Mouse (Mus musculus): ENCODE data around the gene Iqgap1. TPM values are rescaled to one million over a fixed set of nuclear protein-coding genes. Genes with fewer than 3 reads are reported as not detected.

Gene Iqgap1
- total RNA-seq, 1 experiment from 2014 or later: 141 TPM

DNA sequence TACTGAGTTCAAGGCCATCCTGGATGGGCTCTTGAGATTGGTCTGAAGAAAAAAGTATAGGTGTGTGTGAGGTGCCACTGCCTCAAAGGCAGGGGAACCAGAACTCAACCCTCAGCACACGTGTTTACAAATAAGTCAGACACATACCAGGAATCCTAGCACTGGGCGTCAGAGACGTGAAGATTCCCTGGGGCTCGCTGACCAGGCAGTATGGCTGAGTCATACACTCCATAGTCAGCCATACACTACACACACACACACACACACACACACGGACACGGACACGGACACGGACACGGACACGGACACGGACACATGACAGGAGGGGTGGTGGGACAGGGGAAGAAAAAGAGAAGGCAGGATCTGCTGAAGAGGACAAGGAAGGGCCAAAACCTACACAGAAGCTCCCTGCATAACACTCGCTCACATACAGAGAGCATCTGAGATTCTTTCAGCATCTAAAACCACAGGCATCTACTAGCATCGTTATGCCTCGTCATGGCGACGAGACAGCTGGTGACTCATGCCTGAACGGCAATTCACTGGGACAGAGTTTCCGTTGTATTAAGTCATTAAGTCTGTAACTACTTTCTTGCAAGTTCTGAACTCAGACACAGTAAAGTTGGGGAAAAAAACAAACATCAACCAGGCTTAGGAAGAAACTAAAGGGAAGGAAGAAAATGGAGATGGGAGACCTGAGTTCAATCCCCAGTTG, 2.5 kb upstream of the Iqgap1 start:
- peak; percentile 69 to 71 for ATAC-seq (replicated peaks in 1 of 2; ENCODE audit: insufficient read depth in 1 of 2, low FRiP score in 2 of 2, low TSS enrichment in 1 of 2, low read depth in 1 of 2, poor library complexity in 2 of 2, severe bottlenecking in 2 of 2)

DNA sequence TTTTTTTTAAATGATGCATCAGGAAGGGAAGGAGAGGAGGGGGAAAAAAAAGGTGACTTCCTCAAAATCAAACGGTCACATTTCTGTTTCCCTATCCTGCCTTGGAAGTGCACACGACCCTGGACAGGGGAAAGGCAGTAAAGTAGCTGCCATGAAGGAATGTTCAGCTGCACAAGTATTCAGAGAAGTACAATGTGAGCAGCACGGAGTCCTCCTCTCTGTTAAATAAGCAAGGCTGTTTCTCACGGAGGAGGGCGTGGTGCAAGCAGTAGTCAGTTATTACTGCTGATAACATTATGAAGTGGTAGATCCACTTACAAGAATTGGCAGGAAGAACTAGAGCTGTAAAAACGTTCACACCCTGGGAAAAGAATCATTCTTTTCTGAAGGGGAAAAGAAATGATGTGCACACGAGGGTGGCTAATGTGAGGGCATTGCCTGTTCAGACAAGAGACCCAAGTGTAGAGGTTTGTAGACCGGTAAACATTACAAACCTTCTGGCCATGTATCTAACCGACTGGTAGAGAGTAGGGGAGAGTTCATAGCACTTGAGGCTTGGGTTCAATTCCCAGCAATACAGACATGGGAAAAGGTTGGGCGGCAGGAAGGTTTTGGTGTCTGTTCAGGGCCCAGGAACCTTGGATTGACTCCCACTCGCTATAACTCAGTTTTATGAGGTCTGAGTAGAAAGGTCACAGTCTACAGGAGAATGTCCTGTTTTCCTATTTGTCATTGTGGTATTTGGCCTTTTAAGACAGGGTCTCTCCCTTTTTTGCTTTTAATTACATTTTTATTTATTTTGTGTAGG, 1.7 kb downstream of the Iqgap1 start:
- ATAC-seq (replicated peaks in 1 of 2; ENCODE audit: insufficient read depth in 1 of 2, low FRiP score in 2 of 2, low TSS enrichment in 1 of 2, low read depth in 1 of 2, poor library complexity in 2 of 2, severe bottlenecking in 2 of 2): no peak

DNA sequence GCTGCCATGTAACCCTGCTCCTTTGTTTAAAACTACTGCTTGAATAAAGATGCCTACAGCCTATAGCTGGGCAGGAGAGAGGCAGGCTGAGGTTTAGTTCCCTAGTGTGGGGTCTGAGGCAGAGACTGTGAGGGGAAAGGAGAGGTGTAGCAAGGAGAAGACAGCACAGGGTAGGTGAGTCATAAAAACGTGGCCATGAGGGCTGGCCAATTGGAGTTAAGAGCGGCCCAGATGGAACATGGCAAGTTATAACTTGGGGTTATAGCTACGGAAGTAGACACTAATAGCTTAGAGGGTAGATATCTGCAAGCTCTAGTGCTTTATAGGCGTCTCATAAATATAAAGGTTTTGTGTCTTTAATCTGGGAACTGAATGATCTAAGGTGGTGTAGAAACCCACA, 2.5 kb downstream of the Iqgap1 start:
- no peak for ATAC-seq (replicated peaks in 1 of 2; ENCODE audit: insufficient read depth in 1 of 2, low FRiP score in 2 of 2, low TSS enrichment in 1 of 2, low read depth in 1 of 2, poor library complexity in 2 of 2, severe bottlenecking in 2 of 2)

DNA sequence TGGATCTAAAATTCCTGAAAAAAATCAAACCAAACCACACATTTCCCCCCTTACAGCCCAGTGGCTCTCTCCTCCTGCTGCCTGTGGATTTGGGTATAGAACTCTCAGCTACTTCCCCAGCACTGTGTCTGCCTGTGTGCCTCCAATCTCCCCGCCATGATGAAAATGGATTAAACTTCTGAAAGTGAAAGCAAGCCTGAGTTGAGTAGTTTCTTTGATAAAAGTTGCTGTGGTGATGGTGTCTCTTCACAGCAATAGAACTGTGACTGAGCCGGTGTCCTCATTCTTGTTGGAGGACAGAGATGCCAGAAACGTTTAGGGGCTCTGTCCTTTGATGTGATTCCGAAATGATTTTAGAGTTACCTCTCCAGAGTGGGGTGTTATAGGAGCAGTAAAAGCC, 4.9 kb downstream of the Iqgap1 start:
- ATAC-seq (replicated peaks in 1 of 2; ENCODE audit: insufficient read depth in 1 of 2, low FRiP score in 2 of 2, low TSS enrichment in 1 of 2, low read depth in 1 of 2, poor library complexity in 2 of 2, severe bottlenecking in 2 of 2): no peak

- no peak for ATAC-seq (replicated peaks in 1 of 2; ENCODE audit: insufficient read depth in 1 of 2, low FRiP score in 2 of 2, low TSS enrichment in 1 of 2, low read depth in 1 of 2, poor library complexity in 2 of 2, severe bottlenecking in 2 of 2)
Observed at GRCm38 (mm10) chr7:80816641-80817040, 9.1 kb downstream of the Iqgap1 start.

- ATAC-seq (replicated peaks in 1 of 2; ENCODE audit: insufficient read depth in 1 of 2, low FRiP score in 2 of 2, low TSS enrichment in 1 of 2, low read depth in 1 of 2, poor library complexity in 2 of 2, severe bottlenecking in 2 of 2): no peak
Observed at GRCm38 (mm10) chr7:80813397-80813796, 12.4 kb downstream of the Iqgap1 start.

GRCm38 (mm10) chr7:80806331-80806730, 19.4 kb downstream of the Iqgap1 start:
- no peak for ATAC-seq (replicated peaks in 1 of 2; ENCODE audit: insufficient read depth in 1 of 2, low FRiP score in 2 of 2, low TSS enrichment in 1 of 2, low read depth in 1 of 2, poor library complexity in 2 of 2, severe bottlenecking in 2 of 2)

DNA sequence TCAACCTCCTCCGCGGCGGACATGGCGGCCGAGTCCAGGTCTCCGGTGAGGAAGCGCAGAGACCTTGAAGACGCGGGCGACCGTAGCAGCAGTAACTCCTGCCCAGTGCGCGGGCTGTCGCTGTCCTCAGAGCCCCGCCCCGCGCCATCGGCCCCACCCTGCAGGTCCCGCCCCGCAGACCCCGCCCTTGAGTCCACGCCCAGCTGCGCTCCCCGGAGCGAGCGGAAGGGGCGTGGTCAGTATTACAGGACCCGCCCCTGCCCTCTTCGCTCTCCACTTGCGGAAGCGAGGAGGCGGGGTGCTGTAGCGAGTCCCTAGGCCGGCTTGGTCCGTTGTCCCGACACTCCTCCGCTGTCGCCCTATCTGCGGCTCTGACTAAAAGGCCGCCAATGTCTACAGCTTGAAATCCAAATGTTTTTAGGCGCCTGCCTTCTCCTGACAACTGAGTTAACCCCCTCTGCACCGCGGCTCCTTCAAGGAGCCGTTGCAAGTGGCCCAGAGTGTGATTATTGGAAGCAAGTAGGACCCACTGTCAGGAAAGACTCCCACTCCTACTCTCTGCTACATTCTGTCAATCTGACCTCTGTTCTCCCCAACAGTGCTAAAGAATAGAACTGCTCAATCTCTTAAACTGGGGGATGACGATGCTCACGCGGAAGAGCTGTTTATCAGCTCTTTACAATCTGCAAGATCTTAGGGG, 22.5 kb downstream of the Iqgap1 start:
- peak; percentile 95 to 96 for ATAC-seq (replicated peaks in 1 of 2; ENCODE audit: insufficient read depth in 1 of 2, low FRiP score in 2 of 2, low TSS enrichment in 1 of 2, low read depth in 1 of 2, poor library complexity in 2 of 2, severe bottlenecking in 2 of 2)

DNA sequence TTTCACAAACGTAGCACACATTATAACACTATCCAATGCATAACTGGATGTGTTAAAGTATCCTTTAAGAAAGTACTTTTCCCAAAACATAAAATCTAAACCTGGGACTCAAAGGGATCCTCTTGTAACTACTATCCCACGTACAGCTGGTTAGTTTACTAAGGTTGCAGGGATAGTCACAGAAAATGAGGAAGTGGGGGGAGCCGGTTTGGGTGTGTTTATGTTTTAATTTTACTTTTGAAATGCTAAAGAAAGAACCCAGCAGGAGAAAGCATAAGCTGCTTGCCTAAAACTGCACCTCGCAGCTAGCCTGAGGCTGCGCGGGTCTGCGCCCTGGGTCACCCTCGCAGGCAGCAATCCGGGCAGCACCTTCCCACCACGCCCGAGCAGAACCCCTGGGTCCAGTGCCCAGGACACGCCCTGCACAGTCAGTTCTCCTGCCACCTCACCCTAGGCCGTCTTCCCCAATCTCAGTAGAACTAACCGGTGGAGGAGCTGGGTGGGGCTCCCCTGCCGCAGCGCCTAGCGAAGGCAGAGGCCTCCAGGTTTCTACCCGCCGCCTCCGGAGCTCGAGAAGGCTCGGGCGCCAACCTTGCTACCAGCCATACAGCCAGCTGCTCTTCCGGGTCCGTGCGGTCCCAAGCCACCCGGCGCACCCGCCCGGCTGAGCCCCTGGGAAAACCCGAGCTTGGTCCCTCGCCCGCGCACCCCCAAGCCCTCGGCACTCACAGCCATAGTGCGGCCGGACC, 23.2 kb downstream of the Iqgap1 start:
- peak; percentile 54 to 74 for ATAC-seq (replicated peaks in 1 of 2; ENCODE audit: insufficient read depth in 1 of 2, low FRiP score in 2 of 2, low TSS enrichment in 1 of 2, low read depth in 1 of 2, poor library complexity in 2 of 2, severe bottlenecking in 2 of 2)

GRCm38 (mm10) chr7:80799307-80799706, 26.5 kb downstream of the Iqgap1 start:
- ATAC-seq (replicated peaks in 1 of 2; ENCODE audit: insufficient read depth in 1 of 2, low FRiP score in 2 of 2, low TSS enrichment in 1 of 2, low read depth in 1 of 2, poor library complexity in 2 of 2, severe bottlenecking in 2 of 2): no peak

DNA sequence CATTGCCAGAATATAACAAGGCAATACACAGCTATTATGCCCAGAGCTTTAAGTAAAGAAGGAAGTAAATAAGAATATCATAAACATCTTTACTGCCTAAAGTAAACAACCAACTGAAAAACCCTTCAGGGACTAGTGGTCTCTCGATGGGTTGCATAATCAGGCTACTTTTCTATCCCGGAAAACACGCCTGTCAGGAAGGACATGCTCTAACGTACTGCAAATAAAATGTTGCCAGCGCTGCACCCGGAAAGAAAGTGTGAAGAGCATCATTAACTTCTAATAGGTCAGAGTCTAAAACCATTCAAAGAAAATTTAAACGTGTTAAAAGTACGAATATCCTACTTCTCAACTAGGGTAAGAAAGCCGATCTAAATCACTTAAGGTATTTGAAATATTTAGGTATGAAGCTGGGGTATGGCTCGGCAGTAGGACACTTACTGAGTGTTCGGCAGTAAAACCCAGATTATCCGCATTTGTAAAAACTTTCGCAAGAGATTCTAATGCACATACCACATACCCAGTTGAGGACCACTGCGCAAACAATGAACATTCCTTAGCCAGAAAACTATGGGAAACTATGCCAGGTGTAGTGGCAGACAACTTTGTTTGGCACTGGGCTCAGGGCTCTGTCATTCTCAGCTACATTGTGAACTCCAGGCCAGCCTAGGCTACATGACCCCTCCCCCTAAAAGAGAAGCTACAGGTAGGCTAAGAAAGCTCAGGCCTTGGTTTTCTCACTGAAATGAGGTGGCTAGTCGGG, 28.8 kb downstream of the Iqgap1 start:
- ATAC-seq (replicated peaks in 1 of 2; ENCODE audit: insufficient read depth in 1 of 2, low FRiP score in 2 of 2, low TSS enrichment in 1 of 2, low read depth in 1 of 2, poor library complexity in 2 of 2, severe bottlenecking in 2 of 2): no peak

GRCm38 (mm10) chr7:80796258-80796657, 29.5 kb downstream of the Iqgap1 start:
- ATAC-seq (replicated peaks in 1 of 2; ENCODE audit: insufficient read depth in 1 of 2, low FRiP score in 2 of 2, low TSS enrichment in 1 of 2, low read depth in 1 of 2, poor library complexity in 2 of 2, severe bottlenecking in 2 of 2): no peak

DNA sequence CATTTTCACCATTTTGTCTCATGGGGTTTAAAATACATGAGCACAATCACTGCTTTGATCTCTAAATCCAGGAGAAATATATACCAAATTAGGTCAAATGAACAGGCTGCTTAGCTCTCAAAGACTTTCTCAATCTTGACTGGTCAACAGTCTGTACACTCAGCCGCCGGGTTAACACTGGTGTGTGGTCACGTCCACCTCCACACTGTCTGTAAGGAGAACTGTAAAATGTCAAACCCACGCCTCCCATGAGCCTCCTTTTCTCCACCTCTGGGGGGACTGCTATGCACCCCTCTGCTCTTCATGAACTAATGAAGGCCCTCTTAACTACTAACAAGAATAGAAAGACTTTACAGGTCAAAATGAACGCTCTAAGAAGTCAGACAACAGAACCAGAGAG, 36.2 kb downstream of the Iqgap1 start:
- ATAC-seq (replicated peaks in 1 of 2; ENCODE audit: insufficient read depth in 1 of 2, low FRiP score in 2 of 2, low TSS enrichment in 1 of 2, low read depth in 1 of 2, poor library complexity in 2 of 2, severe bottlenecking in 2 of 2): 0 out of 4 replicates have a peak, but pooled peaks of 1 of the 2 experiments have one; percentile 17

DNA sequence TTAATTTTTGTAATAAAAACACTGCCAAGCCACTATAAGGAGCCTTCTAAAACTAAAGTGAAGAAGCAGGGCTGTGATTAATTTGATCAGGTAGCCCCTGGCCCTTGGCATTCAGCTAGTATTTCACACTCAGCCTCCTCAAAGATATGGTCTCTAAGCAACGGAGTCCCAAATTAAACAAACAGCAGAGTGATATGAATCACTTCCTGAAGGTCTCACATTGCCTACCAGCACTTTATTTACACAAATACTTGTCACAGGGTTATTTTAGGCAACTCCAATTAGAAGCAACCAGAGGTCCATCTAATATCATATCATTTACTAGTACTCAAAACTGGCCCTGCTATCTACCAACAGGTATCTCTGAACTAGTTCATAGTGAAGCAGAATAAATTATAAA, 36.7 kb downstream of the Iqgap1 start:
- peak; percentile 2 to 81; a peak in 2 of 4 replicates for ATAC-seq (replicated peaks in 1 of 2; ENCODE audit: insufficient read depth in 1 of 2, low FRiP score in 2 of 2, low TSS enrichment in 1 of 2, low read depth in 1 of 2, poor library complexity in 2 of 2, severe bottlenecking in 2 of 2)

GRCm38 (mm10) chr7:80788002-80788401, 37.8 kb downstream of the Iqgap1 start:
- ATAC-seq (replicated peaks in 1 of 2; ENCODE audit: insufficient read depth in 1 of 2, low FRiP score in 2 of 2, low TSS enrichment in 1 of 2, low read depth in 1 of 2, poor library complexity in 2 of 2, severe bottlenecking in 2 of 2): no peak

DNA sequence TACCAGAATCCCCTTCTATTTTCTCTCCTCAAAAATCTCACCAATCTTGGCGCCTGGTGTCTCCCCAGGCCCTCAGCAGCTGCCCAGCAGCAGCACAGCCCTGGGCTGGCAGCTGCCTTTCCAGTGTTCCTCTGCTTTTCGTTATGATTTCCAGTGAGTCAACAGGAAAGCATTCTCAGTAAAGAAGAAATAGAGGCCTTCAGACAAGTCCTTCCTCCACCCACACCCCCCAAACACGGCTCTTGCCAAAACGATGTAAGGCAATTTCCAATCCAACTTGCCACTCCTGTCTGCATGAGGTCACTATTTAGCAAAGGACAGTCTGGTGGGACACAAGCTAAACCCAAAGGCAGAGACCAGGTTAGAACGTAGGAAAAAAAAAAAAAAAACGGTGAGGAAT, 39.0 kb downstream of the Iqgap1 start:
- ATAC-seq (replicated peaks in 1 of 2; ENCODE audit: insufficient read depth in 1 of 2, low FRiP score in 2 of 2, low TSS enrichment in 1 of 2, low read depth in 1 of 2, poor library complexity in 2 of 2, severe bottlenecking in 2 of 2): no peak

DNA sequence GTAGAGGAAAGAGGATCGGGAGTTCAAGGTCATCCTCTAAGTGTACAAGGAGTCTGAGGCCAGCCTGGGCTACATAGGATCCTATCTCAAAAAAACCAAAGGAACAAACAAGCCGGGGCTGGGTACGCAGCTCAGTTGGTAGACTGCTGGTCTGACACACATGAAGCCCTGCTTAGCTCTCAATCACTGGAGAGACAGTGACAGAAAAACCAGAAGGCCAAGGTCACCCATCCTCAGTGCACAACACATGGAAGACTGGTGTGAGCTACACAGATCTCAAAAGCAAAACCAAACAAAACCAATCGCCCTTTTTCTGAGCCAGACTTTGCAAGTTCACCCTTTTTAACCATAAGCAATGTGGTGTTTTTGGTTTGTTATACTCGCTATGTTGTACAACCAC, 41.9 kb downstream of the Iqgap1 start:
- no peak for ATAC-seq (replicated peaks in 1 of 2; ENCODE audit: insufficient read depth in 1 of 2, low FRiP score in 2 of 2, low TSS enrichment in 1 of 2, low read depth in 1 of 2, poor library complexity in 2 of 2, severe bottlenecking in 2 of 2)
